Mouse (Mus musculus): Measurements from ENCODE around the gene Mum1. TPM values are rescaled to one million over a fixed set of nuclear protein-coding genes. Genes with fewer than 3 reads are reported as not detected.

The Mum1 gene
- total RNA-seq (2021), result 10 to 100 TPM; 37.4 to 45.1 TPM
- long read RNA-seq, transcript Mum1-201 (14 exons, 2,640 nt), result major isoform, 12 of 51 reads
- long read RNA-seq, partial matches to known transcripts, result 13 of 51 reads
- long read RNA-seq, other reads (novel, unspliced or antisense), result 24 of 51 reads

- peak; percentile 98 to 99 for DNase-seq (ENCODE audit: low spot score in 2 of 2)
Observed at GRCm38 (mm10) chr10:80226416-80227165, at the start of gene Mum1. Gene Mum1, plus strand, starts transcription at chr10:80226434.

DNA sequence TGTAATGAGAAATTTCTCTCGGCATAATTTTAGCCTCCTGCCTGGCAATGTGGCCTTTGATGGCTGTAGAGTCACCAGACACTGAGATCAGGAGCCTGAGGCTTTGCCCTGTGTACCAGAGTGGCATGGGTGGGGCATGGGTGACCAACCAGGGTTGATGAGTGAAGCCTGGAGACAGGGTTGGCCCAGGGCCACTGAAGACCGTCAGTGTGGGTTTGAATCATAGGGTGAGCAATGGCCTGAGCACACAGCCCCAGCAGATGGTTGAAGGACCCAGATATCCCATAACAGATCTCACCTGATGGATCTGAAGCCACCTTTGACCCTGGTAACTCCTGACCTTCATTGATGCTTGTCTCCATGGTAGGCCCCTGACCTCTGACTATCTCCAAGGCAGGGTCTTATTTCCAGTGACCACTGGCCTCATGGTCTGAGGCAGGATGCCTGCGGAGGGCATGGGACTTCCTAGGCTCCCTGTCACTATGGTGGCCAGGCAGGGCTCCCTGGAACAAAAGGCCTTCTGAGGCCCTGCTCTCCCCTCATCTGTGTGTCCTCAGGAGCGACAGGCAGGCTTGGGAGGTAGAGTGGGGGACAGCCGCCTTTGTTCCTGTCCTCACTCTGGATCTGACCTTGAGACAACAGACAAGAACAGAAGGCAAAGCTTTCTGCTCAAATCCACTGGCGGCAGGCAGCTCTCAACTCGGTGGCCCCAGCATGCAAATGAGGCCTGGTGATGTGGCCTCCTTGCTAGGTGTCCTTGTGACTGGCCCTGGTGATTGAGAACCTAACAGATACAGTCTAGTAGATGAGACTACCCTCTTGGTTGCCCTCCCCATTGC, 48.6 kb upstream of the Mum1 start:
- DNase-seq (ENCODE audit: low spot score in 2 of 2), result no peak

DNA sequence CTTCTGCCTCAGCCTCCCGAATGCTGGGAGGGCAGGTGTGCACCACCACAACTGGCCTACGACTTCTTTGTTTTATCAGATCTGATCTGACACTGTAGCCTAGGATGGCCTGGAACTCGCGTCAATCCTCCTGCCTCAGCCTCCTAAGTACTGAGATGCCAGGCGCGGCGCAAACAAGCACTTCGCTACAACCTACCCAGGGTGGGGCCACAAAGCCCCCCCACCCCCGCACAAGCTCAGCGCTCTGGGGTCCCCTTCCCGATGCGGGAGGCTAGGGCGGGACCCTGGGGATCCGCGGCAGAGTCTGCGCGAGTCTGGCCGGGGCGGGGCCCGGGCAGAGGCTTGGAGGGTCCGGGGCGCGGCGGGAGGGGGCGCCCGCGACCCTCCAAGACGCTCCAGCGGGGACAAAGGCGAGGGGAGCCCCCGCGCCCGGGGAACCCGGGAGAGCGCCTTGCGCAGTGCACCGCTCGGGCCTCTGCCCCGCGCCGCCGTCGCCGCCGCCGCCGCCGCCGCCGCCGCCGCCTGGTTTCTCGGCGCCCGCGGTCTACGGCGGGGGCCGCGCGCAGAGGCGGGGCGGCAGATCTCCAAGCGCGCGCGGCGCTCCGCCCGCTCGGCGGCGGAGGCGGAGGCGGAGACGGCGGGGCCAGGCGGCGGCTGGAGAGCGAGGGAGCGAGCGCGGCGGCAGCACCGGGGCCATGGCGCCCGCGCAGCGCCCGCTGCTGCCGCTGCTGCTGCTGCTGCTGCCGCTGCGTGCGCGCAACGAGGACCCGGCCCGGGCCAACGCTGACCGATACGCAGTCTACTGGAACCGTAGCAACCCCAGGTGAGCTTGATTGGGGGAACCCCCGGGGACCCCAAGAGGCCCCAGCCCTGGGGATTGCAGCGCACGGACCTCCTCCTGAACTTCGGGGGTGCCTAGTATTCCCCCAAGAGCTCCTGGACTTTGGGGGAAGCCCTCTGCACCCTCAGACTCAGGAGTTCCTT, 46.9 kb upstream of the Mum1 start, which contains the start of gene Efna2:
TSS of gene Efna2 (plus strand) at position 415 of the 984 bp plus-strand sequence.
- DNase-seq (ENCODE audit: low spot score in 2 of 2), result peak in 1 of 2 experiments; percentile 56

DNA sequence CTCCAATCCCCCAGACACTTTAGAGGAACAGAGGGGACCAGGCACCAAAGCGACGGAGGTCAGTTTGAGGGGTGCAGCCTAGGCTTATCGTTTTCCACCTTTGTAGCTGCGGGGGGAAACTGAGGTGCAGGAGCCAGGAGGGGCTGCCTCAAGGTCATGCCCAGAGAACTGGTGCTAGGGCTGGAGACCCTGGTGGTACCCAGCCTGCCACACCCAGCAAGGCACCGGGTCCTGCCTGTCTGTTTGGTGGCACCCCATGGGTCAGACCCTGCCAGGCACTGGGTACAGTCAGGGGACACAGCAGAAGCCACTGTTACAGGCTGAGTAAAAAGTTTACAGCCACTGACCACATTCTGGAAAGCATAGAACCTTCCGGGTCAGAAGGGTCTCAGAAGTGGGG, 45.9 kb upstream of the Mum1 start:
- DNase-seq (ENCODE audit: low spot score in 2 of 2), result no peak

GRCm38 (mm10) chr10:80180823-80181222, 45.4 kb upstream of the Mum1 start:
- DNase-seq (ENCODE audit: low spot score in 2 of 2), result no peak

DNA sequence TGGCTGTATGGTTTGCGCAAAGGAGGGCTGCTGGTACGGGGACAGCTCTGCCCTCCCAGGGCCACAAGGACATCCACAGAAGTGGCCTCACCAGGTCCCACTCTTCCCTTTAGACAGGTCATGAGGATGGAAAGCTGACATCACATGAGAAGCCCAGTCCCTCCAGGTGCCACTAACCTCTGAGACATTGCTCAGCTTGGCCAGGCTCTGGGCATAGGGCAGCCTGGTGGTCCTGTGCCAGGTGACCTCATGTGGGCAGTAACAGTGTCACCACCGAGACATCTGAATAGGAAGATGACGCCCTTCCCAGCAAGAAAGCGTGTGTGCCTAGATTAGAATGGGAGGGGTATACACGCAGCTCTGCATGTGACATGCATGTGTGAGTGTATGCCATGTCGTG, 43.7 kb upstream of the Mum1 start:
- DNase-seq (ENCODE audit: low spot score in 2 of 2), result no peak

GRCm38 (mm10) chr10:80186649-80187048, 39.6 kb upstream of the Mum1 start:
- DNase-seq (ENCODE audit: low spot score in 2 of 2), result no peak

DNA sequence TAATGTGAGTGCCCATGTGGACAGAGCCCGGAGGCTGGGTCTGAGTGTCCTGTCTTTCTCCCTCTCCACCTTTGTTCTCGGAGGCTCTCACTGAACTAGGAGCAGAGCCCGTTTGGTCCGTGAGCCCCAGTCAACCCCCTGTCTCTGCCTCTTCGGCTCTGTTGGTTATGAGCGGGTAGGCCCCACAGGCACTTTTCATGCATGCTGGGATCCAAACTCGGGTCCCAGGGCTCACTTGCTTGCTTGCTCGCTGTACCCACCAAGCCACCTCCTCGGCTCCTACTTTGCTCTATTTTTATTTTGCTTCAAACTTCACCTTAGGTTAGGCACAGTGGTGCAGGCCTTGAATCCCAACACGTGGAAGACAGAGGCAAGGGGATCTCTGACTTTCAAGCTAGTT, 38.5 kb upstream of the Mum1 start:
- no peak for DNase-seq (ENCODE audit: low spot score in 2 of 2)

GRCm38 (mm10) chr10:80188453-80189024, 37.7 kb upstream of the Mum1 start:
- DNase-seq (ENCODE audit: low spot score in 2 of 2), result no peak

DNA sequence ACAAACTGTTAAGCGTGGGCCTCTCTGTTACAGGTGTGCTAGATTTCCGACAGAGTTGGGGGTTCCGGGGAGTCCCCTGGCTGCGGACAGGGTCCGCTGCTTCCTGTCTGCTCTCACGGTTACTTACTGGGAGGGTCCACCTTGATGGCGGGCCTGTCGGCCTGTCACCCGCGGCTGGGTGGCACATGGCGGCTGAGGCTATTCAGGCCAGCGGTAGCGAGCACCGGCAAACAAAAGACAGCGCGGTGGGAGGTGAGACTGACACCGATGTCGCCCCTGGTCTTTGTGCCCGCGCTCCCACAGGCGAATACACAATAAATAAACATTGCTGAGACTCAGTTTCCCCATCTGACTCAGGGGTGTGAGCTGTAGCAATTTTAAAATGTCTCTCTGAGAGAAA, 36.2 kb upstream of the Mum1 start:
- DNase-seq (ENCODE audit: low spot score in 2 of 2), result no peak

GRCm38 (mm10) chr10:80190491-80191051, 35.7 kb upstream of the Mum1 start:
- peak in 1 of 2 experiments; percentile 40 for DNase-seq (ENCODE audit: low spot score in 2 of 2)

DNA sequence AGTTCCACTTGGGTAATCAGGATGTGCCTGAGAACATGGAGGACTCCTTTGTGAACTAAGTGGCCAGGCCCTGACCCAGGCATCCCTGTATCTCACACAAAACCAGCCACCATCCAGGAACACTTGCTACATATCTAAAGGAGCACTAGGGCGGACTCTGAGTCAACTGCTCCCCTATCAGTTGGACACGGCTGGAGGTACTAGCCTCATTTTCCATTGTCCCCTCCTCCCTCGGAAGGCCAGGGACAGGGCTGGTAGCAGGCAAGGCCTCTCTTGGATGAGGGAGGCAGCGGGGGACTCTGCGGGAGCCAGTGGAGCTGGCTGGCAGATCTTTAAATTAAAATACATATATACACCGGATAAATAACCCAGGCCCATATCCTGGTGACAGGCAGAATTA, 32.3 kb upstream of the Mum1 start:
- DNase-seq (ENCODE audit: low spot score in 2 of 2), result no peak

DNA sequence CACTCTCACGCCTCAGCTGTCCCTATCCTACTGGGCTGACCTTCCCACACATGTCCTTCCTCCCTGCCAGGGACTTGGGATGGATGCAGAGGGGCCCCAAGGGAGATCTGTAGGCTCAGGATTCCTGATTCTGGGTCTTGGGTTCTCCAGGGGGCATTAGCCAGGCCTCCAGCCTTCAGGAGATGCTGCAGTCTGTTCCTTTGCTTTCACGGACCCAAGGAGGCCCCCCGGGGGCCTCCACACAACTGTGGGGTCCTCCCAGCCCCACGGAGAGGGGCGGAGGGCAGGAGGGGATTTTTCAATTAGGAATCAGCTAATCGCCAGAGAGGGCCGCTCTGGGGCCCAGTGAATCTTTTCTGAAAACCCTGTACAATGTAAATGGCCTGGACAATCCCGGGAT, 31.8 kb upstream of the Mum1 start:
- DNase-seq (ENCODE audit: low spot score in 2 of 2), result no peak

DNA sequence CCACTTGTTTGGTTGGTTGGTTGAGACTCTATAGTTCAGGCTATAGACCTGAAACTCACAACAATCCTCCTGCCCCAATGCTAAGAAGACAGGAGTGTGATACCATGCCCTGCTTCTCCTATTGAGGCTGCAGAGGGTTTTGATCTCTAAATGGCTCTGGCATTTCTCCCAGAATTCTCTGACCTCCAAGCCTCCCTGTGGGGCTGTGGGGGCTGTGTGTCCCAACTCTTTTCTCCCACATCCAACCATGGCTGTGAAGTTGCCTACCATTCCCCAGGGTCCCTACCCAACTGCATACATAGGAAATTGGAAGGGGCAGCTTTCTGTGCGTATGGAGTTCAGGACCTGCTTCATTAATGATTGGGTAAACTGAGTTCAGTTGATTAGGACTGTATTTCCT, 30.1 kb upstream of the Mum1 start:
- no peak for DNase-seq (ENCODE audit: low spot score in 2 of 2)

DNA sequence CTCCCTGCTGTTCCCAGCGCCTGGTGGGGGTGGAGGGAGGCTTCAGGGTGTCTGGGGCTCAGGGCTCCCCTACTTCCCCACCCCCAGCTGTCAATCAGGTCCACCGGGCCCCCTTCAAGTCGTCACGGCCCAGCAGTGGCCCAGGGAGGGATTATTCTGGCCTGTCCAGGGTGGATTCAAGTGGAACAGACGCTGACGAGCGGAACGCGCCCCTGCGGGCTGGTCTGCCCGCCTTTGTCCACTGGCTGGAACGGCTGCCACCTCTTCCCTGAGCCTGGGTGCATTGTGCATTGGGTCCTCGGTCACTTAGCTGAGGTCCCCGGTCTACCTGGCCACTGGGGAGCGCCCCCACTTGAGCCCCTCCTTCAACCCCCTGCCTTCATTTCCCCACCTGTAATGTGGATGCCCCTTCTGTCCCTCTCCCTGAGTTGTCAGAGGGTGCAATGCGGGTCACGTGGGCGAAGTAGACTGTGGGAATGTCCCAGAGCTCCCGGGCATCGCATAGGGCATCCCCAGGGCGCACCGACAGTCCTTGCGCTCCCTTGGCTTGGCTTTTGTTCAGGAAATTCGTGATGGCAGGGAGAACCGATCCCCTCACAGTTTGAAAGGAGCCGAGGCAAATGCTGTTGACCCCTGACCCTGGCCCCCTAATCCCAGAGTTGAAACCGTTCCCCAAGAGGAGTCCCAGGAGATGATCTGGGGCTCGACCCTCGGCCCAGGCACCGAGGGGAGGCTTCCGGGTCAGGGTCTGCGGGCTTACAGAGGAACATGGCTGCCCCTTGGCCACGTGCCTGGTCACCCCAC, 29.3 kb upstream of the Mum1 start:
- no peak for DNase-seq (ENCODE audit: low spot score in 2 of 2)

GRCm38 (mm10) chr10:80199440-80200008, 26.7 kb upstream of the Mum1 start:
- peak; percentile 31 to 88 for DNase-seq (ENCODE audit: low spot score in 2 of 2)

DNA sequence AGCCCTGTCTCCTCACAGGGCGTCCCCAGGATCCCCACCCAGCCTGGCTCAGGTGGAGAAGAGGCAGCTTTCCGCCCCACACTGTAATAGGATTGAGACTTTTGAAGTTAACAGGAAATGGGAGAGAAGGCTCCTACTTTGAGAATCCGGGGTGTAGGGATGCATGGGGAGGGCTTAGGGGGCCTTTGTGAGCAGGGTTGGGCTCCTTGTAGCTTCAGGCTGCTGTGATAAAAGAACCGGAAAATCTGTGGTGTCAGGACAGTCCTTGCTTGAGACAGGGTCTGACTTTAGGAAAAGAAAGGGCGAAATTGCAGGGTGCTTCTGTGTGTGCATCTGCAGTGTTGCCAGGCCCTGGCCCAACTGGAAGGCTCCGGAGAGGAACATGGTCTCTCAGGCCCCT, 25.7 kb upstream of the Mum1 start:
- DNase-seq (ENCODE audit: low spot score in 2 of 2), result no peak

GRCm38 (mm10) chr10:80204055-80204454, 22.2 kb upstream of the Mum1 start:
- no peak for DNase-seq (ENCODE audit: low spot score in 2 of 2)

- DNase-seq (ENCODE audit: low spot score in 2 of 2), result no peak
Observed at GRCm38 (mm10) chr10:80207201-80207600, 19.0 kb upstream of the Mum1 start.
